Mouse (Mus musculus): ENCODE results near the gene Arnt2. TPM values are rescaled to one million over a fixed set of nuclear protein-coding genes. Genes with fewer than 3 reads are reported as not detected.
A peak's percentile ranks its signal among the peaks of the same experiment; 100 is the strongest.

Arnt2 gene
- polyA plus RNA-seq, 1 experiment from 2014 or later = 40.9 TPM

- Histone ChIP-seq H3K4me1 (replicated peaks; ENCODE audit: control insufficient read depth, insufficient read depth, low read length) (peaks cover 3% of the 10 kb centered on the region; the same call in 1 of the 2 replicates), H3K4me3 (ENCODE audit: low read depth, low read length) (peak overlapping the region; percentile 70), H3K27me3 (ENCODE audit: control insufficient read depth, insufficient read depth, low read length) (no peaks in the 10 kb centered on the region), H3K9ac (ENCODE audit: low read length) (peak overlapping the region; percentile 96), H3K9me3 (ENCODE audit: control insufficient read depth, low read length) (no peaks in the 10 kb centered on the region), H3K27ac (ENCODE audit: low read depth, low read length) (peak overlapping the region; percentile 89), H3K4me2 (ENCODE audit: low read depth, low read length, severe bottlenecking) (peak overlapping the region; percentile 78), H3K36me3 (ENCODE audit: control insufficient read depth, insufficient read depth, low read length) (no peaks in the 10 kb centered on the region)
- ATAC-seq (replicated peaks; ENCODE audit: low FRiP score) (peak; percentile 58), DNase-seq (ENCODE audit: low spot score) (peak; percentile 87)
- 1% methylated on average over 39 of the region's 39 CpGs for WGBS
These were observed 608 bp downstream of the Arnt2 start for GRCm38 (mm10) chr7:84409241-84409895.

GRCm38 (mm10) chr7:84408282-84408681 is 1.7 kb downstream of the Arnt2 start:
- DNase-seq (ENCODE audit: low spot score) (no peak), ATAC-seq (replicated peaks; ENCODE audit: low FRiP score) (no peak)
- Histone ChIP-seq H3K36me3 (ENCODE audit: control insufficient read depth, insufficient read depth, low read length) (no peaks in the 10 kb centered on the region), H3K27ac (ENCODE audit: low read depth, low read length) (no peak overlapping the region), H3K9me3 (ENCODE audit: control insufficient read depth, low read length) (no peaks in the 10 kb centered on the region), H3K4me2 (ENCODE audit: low read depth, low read length, severe bottlenecking) (peak overlapping the region; percentile 78), H3K4me3 (ENCODE audit: low read depth, low read length) (no peak overlapping the region; the same call in 1 of the 2 replicates), H3K4me1 (replicated peaks; ENCODE audit: control insufficient read depth, insufficient read depth, low read length) (peaks cover 4% of the 10 kb centered on the region; the same call in 1 of the 2 replicates), H3K27me3 (ENCODE audit: control insufficient read depth, insufficient read depth, low read length) (no peaks in the 10 kb centered on the region), H3K9ac (ENCODE audit: low read length) (0 out of 2 replicates have a peak overlapping the region, but pooled peaks have one; percentile 3)
- 83% methylated on average over 5 of the region's 5 CpGs for WGBS

- WGBS = 16% methylated on average over 5 of the region's 5 CpGs
- peaks cover 13% of the 10 kb centered on the region for H3K4me1 ChIP-seq (replicated peaks; ENCODE audit: control insufficient read depth, insufficient read depth, low read length)
These were observed 6.6 kb downstream of the Arnt2 start for GRCm38 (mm10) chr7:84403371-84403770.

GRCm38 (mm10) chr7:84401641-84402455 is 8.1 kb downstream of the Arnt2 start:
- H3K4me1 ChIP-seq (replicated peaks; ENCODE audit: control insufficient read depth, insufficient read depth, low read length) = peaks cover 13% of the 10 kb centered on the region
- H3K9me3 ChIP-seq (ENCODE audit: control insufficient read depth, low read length) = no peaks in the 10 kb centered on the region
- peak; percentile 64 for DNase-seq (ENCODE audit: low spot score)
- whole genome bisulfite sequencing = 46% methylated on average over 9 of the region's 9 CpGs
- no peaks in the 10 kb centered on the region; the same call in 1 of the 2 replicates for H3K27me3 ChIP-seq (ENCODE audit: control insufficient read depth, insufficient read depth, low read length)
- peak; percentile 91 for ATAC-seq (replicated peaks; ENCODE audit: low FRiP score)
- no peak overlapping the region for H3K9ac ChIP-seq (ENCODE audit: low read length)
- H3K4me3 ChIP-seq (ENCODE audit: low read depth, low read length) = no peak overlapping the region
- H3K4me2 ChIP-seq (ENCODE audit: low read depth, low read length, severe bottlenecking) = no peak overlapping the region; the same call in 1 of the 2 replicates
- no peaks in the 10 kb centered on the region for H3K36me3 ChIP-seq (ENCODE audit: control insufficient read depth, insufficient read depth, low read length)
- H3K27ac ChIP-seq (ENCODE audit: low read depth, low read length) = peak overlapping the region; percentile 52

More at GRCm38 (mm10) chr7:84403371-84403770, 6.6 kb downstream of the Arnt2 start:
- Histone ChIP-seq H3K27me3 (ENCODE audit: control insufficient read depth, insufficient read depth, low read length) (no peaks in the 10 kb centered on the region; the same call in 1 of the 2 replicates), H3K36me3 (ENCODE audit: control insufficient read depth, insufficient read depth, low read length) (no peaks in the 10 kb centered on the region), H3K9me3 (ENCODE audit: control insufficient read depth, low read length) (no peaks in the 10 kb centered on the region), H3K27ac (ENCODE audit: low read depth, low read length) (peak overlapping the region; percentile 48; the same call in 1 of the 2 replicates), H3K4me3 (ENCODE audit: low read depth, low read length) (no peak overlapping the region), H3K9ac (ENCODE audit: low read length) (0 out of 2 replicates have a peak overlapping the region, but pooled peaks have one; percentile 16), H3K4me2 (ENCODE audit: low read depth, low read length, severe bottlenecking) (peak overlapping the region; percentile 1; the same call in 1 of the 2 replicates)
- peak; percentile 49 for ATAC-seq (replicated peaks; ENCODE audit: low FRiP score)
- DNase-seq (ENCODE audit: low spot score) = no peak

- DNase-seq (ENCODE audit: low spot score) (no peak), ATAC-seq (replicated peaks; ENCODE audit: low FRiP score) (no peak)
- H3K9me3 ChIP-seq (ENCODE audit: control insufficient read depth, low read length) = no peaks in the 10 kb centered on the region
- H3K4me3 ChIP-seq (ENCODE audit: low read depth, low read length) = no peak overlapping the region
- peaks cover 6% of the 10 kb centered on the region for H3K4me1 ChIP-seq (replicated peaks; ENCODE audit: control insufficient read depth, insufficient read depth, low read length)
- no peaks in the 10 kb centered on the region; the same call in 1 of the 2 replicates for H3K27me3 ChIP-seq (ENCODE audit: control insufficient read depth, insufficient read depth, low read length)
- H3K36me3 ChIP-seq (ENCODE audit: control insufficient read depth, insufficient read depth, low read length) = no peaks in the 10 kb centered on the region
- no peak overlapping the region for H3K27ac ChIP-seq (ENCODE audit: low read depth, low read length)
- H3K4me2 ChIP-seq (ENCODE audit: low read depth, low read length, severe bottlenecking) = no peak overlapping the region
- 72% methylated on average over 1 of the region's 1 CpGs for WGBS
- H3K9ac ChIP-seq (ENCODE audit: low read length) = no peak overlapping the region
These were observed 12.7 kb downstream of the Arnt2 start for GRCm38 (mm10) chr7:84397320-84397719.

- no peak for DNase-seq (ENCODE audit: low spot score)
- H3K27me3 ChIP-seq (ENCODE audit: control insufficient read depth, insufficient read depth, low read length) = no peaks in the 10 kb centered on the region; the same call in 1 of the 2 replicates
- 91% methylated on average over 3 of the region's 3 CpGs for WGBS
- H3K9ac ChIP-seq (ENCODE audit: low read length) = no peak overlapping the region
- H3K9me3 ChIP-seq (ENCODE audit: control insufficient read depth, low read length) = no peaks in the 10 kb centered on the region
- no peaks in the 10 kb centered on the region for H3K4me1 ChIP-seq (replicated peaks; ENCODE audit: control insufficient read depth, insufficient read depth, low read length)
- no peak overlapping the region for H3K4me3 ChIP-seq (ENCODE audit: low read depth, low read length)
- no peak overlapping the region for H3K27ac ChIP-seq (ENCODE audit: low read depth, low read length)
- no peaks in the 10 kb centered on the region for H3K36me3 ChIP-seq (ENCODE audit: control insufficient read depth, insufficient read depth, low read length)
- no peak for ATAC-seq (replicated peaks; ENCODE audit: low FRiP score)
- no peak overlapping the region for H3K4me2 ChIP-seq (ENCODE audit: low read depth, low read length, severe bottlenecking)
These were observed 13.4 kb downstream of the Arnt2 start for GRCm38 (mm10) chr7:84396581-84396980.

GRCm38 (mm10) chr7:84387826-84388225 is 22.1 kb downstream of the Arnt2 start:
- H3K36me3 ChIP-seq (ENCODE audit: control insufficient read depth, insufficient read depth, low read length) = no peaks in the 10 kb centered on the region
- no peak overlapping the region for H3K4me2 ChIP-seq (ENCODE audit: low read depth, low read length, severe bottlenecking)
- peak; percentile 4 for DNase-seq (ENCODE audit: low spot score)
- no peak overlapping the region for H3K4me3 ChIP-seq (ENCODE audit: low read depth, low read length)
- no peak overlapping the region for H3K27ac ChIP-seq (ENCODE audit: low read depth, low read length)
- no peak for ATAC-seq (replicated peaks; ENCODE audit: low FRiP score)
- H3K9ac ChIP-seq (ENCODE audit: low read length) = no peak overlapping the region
- no peaks in the 10 kb centered on the region for H3K27me3 ChIP-seq (ENCODE audit: control insufficient read depth, insufficient read depth, low read length)
- H3K4me1 ChIP-seq (replicated peaks; ENCODE audit: control insufficient read depth, insufficient read depth, low read length) = no peaks in the 10 kb centered on the region
- no peaks in the 10 kb centered on the region for H3K9me3 ChIP-seq (ENCODE audit: control insufficient read depth, low read length)
- 82% methylated on average over 3 of the region's 3 CpGs for WGBS

GRCm38 (mm10) chr7:84386472-84386871 is 23.5 kb downstream of the Arnt2 start:
- WGBS = 89% methylated on average over 1 of the region's 1 CpGs
- Histone ChIP-seq H3K9ac (ENCODE audit: low read length) (no peak overlapping the region), H3K4me2 (ENCODE audit: low read depth, low read length, severe bottlenecking) (no peak overlapping the region), H3K36me3 (ENCODE audit: control insufficient read depth, insufficient read depth, low read length) (no peaks in the 10 kb centered on the region), H3K27ac (ENCODE audit: low read depth, low read length) (no peak overlapping the region), H3K27me3 (ENCODE audit: control insufficient read depth, insufficient read depth, low read length) (no peaks in the 10 kb centered on the region), H3K9me3 (ENCODE audit: control insufficient read depth, low read length) (no peaks in the 10 kb centered on the region), H3K4me1 (replicated peaks; ENCODE audit: control insufficient read depth, insufficient read depth, low read length) (no peaks in the 10 kb centered on the region), H3K4me3 (ENCODE audit: low read depth, low read length) (no peak overlapping the region)
- no peak for ATAC-seq (replicated peaks; ENCODE audit: low FRiP score)
- peak; percentile 17 for DNase-seq (ENCODE audit: low spot score)
